Comparison of ENCODE assay signal across 8 mouse cellular contexts in the genomic region with DNA sequence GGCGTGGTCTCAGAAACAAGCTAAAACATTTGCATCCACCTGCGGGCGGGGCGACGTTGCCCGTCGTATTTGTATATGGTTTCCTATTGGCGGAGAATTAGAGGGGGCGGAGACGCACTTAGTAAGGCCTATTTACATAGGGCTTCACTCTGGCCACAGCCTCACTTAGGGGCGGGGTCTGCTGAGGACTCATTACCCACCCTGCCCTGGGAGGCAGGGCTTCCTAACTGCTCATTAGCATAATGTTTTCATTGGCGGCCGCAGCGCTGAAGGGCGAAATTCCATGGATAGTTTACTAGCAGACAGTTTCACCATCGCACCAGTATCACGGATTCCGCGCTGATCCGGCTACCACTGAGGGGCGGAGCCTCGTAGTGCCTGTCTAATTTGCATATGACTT. TPM values are rescaled to one million over a fixed set of nuclear protein-coding genes. Genes with fewer than 3 reads are reported as not detected.
DNase-seq lines count a peak whose midpoint lies in the region; ATAC-seq lines count a peak whose summit lies in the region.

No protein-coding gene starts in this region.

- H3K9me3 ChIP-seq in lung, embryonic 16.5 days (ENCODE audit: control insufficient read depth, low read length) = no peaks in the 10 kb centered on the region

- H3K4me3 ChIP-seq in lung, embryonic 16.5 days (ENCODE audit: low read length) = peak overlapping the region; percentile 80

- no peaks in the 10 kb centered on the region for H3K27me3 ChIP-seq in lung, embryonic 16.5 days (ENCODE audit: control insufficient read depth, insufficient read depth, low read depth, low read length)

- H3K4me2 ChIP-seq in lung, embryonic 16.5 days (ENCODE audit: low read depth, low read length) = peak overlapping the region; percentile 95

- peak; percentile 76 to 82 for ATAC-seq in hematopoietic stem cell, adult 5-6 weeks (replicated peaks in 1 of 2; ENCODE audit: insufficient read depth in 1 of 2, low FRiP score in 2 of 2, low TSS enrichment in 1 of 2, low read depth in 1 of 2, poor library complexity in 2 of 2, severe bottlenecking in 2 of 2)
- peak; percentile 91 for ATAC-seq in lung, embryonic 16.5 days (ENCODE audit: low read depth)

- H3K27ac ChIP-seq in lung, embryonic 16.5 days (ENCODE audit: low read length) = peak overlapping the region; percentile 98

- WGBS in lung, embryonic 16.5 days = 0% methylated on average over 22 of the region's 22 CpGs

- H3K4me1 ChIP-seq in lung, embryonic 16.5 days (replicated peaks; ENCODE audit: control insufficient read depth, insufficient read depth, low read length) = peaks cover 46% of the 10 kb centered on the region

- DNase-seq in MEL-GATA-1-ER (ENCODE audit: extremely low read depth, low read depth) = peak; percentile 98
- DNase-seq in cerebellum, adult 8-10 months = peak; percentile 96
- peak; percentile 98 for DNase-seq in forelimb bud, embryonic 11.5 days (ENCODE audit: low read depth, low spot score)
- peak; percentile 97 for DNase-seq in layer of hippocampus, adult 9-10 months (ENCODE audit: low spot score)
- peak; percentile 81 for DNase-seq in ovary, postnatal 10 days (ENCODE audit: low spot score)
- DNase-seq in thymus, postnatal 10 days (ENCODE audit: low spot score in 2 of 2) = peak; percentile 92 to 96

- H3K9ac ChIP-seq in lung, embryonic 16.5 days (ENCODE audit: low read length) = peak overlapping the region; percentile 96

- 0 out of 2 replicates have a peak, but pooled peaks cover 2% of the 10 kb centered on the region for H3K36me3 ChIP-seq in lung, embryonic 16.5 days (ENCODE audit: control insufficient read depth, insufficient read depth, low read length)

RNA-seq across cellular contexts. Expression of a gene that starts 0.7 kb away (rescaled TPM):
- total RNA-seq in hematopoietic stem cell, adult 5-6 weeks (2017) = 47.4 and 59.9 TPM in 2 replicates
- 7.3 and 9.0 TPM in 2 replicates for polyA plus RNA-seq in lung, embryonic 16.5 days (2015; fragmentation: Nextera tagmentation; extraction: Ambion mirVana)

RNA-seq across cellular contexts. Expression of a gene that starts 3.5 kb away (rescaled TPM):
- 62.2 and 103 TPM in 2 replicates for total RNA-seq in hematopoietic stem cell, adult 5-6 weeks (2017)
- 401 and 405 TPM in 2 replicates for polyA plus RNA-seq in lung, embryonic 16.5 days (2015; fragmentation: Nextera tagmentation; extraction: Ambion mirVana)

RNA-seq across cellular contexts. Expression of a gene that starts 11.4 kb away (rescaled TPM):
- total RNA-seq in hematopoietic stem cell, adult 5-6 weeks (2017) = 11.5 and 15.9 TPM in 2 replicates
- polyA plus RNA-seq in lung, embryonic 16.5 days (2015; fragmentation: Nextera tagmentation; extraction: Ambion mirVana) = 4.9 and 5.6 TPM in 2 replicates

RNA-seq across cellular contexts. Expression of a gene that starts 14.4 kb away (rescaled TPM):
- total RNA-seq in hematopoietic stem cell, adult 5-6 weeks (2017) = not detected in 2 replicates
- 0.25 and 0.75 TPM in 2 replicates for polyA plus RNA-seq in lung, embryonic 16.5 days (2015; fragmentation: Nextera tagmentation; extraction: Ambion mirVana)

RNA-seq across cellular contexts. Expression of a gene that starts 24.9 kb away (rescaled TPM):
- 19.3 and 23.0 TPM in 2 replicates for total RNA-seq in hematopoietic stem cell, adult 5-6 weeks (2017)
- polyA plus RNA-seq in lung, embryonic 16.5 days (2015; fragmentation: Nextera tagmentation; extraction: Ambion mirVana) = 76.7 and 83.0 TPM in 2 replicates

Comparison
In these comparisons a context has a peak if more than half of its experiments do, and no peak if none do; other contexts are left out.
1. Peak in every context shown above with its lines: DNase-seq, ATAC-seq, H3K4me3 ChIP-seq and H3K27ac ChIP-seq.